Mouse (Mus musculus) liver, adult 2 months (tissue): Measurements from ENCODE around the gene Gm20431.

Source experiments
- CTCF ChIP-seq: fragments of 200-500 bp; IDR thresholded peaks from 2 replicates; pipeline ENCODE4 v1.5.1; 2011; ENCODE audit warnings: low read depth, low read length, control low read depth
- POLR2A ChIP-seq: fragments of 200-500 bp; IDR thresholded peaks from 2 replicates; pipeline ENCODE4 v1.6.1; 2011; ENCODE audit warnings: low read length, control low read depth; ENCODE audit not compliant: insufficient read depth; ENCODE audit errors: extremely low read depth

DNA sequence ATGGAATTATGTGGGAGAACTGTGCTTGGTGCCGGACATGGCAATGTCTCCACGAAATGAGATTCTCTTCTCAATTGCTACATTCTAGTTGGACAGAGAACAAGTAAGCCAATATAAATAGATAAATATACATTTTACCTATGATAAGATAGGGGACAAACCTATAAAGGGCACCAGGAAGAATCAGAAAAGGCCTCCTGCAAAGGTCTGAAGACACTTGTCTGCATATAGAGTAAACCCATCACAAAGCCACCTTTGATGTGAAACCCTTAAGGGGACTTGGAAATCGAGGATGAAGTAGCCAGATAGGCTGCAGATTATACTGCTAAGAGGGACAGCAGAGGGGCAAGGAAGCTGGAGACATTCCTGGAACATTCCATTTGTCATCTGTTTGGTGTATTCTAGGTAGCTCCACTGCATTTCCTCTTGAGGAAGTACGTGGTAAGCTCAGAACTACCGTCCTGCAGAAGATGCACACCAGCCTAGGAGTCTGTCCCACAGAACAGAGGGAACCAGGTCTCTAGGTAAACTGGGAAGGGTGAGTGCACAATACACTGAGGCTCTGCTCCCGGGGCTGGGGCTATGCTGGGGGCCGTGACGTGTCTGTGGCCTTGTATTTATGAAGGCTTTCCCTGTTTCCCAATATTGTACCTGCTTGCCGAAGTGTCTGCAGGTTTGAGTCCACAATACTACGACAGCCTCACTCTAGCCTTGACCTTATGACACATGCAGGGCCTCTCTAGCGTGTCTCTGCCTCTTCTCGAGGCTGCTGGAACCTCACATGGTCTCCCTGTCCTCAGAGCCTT lies 28.4 kb downstream of the Gm20431 start:
- TF ChIP-seq CTCF (no peak), POLR2A (no peak)
